Mouse (Mus musculus) CD4-positive, CD25-positive, alpha-beta regulatory T cell, adult 9 weeks (primary cell): ENCODE data around the gene Cryba4. TPM values are rescaled to one million over a fixed set of nuclear protein-coding genes. Genes with fewer than 3 reads are reported as not detected.

Experiments used
- polyA plus RNA-seq: library from polyadenylated mRNA; unstranded; fragments of 100-300 nt; shearing (Covaris generic); gene quantifications from one replicate; pipeline ENCODE4 v1.2.1, GENCODE M21; 2017

Gene Cryba4
- polyA plus RNA-seq = 0.51 TPM

GRCm38 (mm10) chr5:112252400-112252799 lies at the start of gene Cryba4:
Gene Cryba4 (minus strand): TSS chr5:112252518.

GRCm38 (mm10) chr5:112276267-112276873 lies 24.1 kb upstream of the Cryba4 start, which contains the start of gene Tpst2:
Gene Tpst2 (plus strand): TSS chr5:112276691.

GRCm38 (mm10) chr5:112255426-112255825 lies 3.1 kb upstream of the Cryba4 start, which contains the start of gene Crybb1:
Gene Crybb1 (plus strand): TSS chr5:112255815.

Other genes with a start within 250 kb of the Cryba4 start
- gene Crybb1, start 3.3 kb upstream of the Cryba4 start, polyA plus RNA-seq = not detected
- 92.5 TPM for gene Tpst2, start 24.2 kb upstream of the Cryba4 start, polyA plus RNA-seq
- gene Tfip11, start 73.8 kb upstream of the Cryba4 start, polyA plus RNA-seq = 47.7 TPM
- 3.1 TPM for gene Srrd, start 90.5 kb upstream of the Cryba4 start, polyA plus RNA-seq
- gene Hps4, start 90.6 kb upstream of the Cryba4 start, polyA plus RNA-seq = 27.2 TPM
- gene Gm6583, start 103.5 kb upstream of the Cryba4 start, polyA plus RNA-seq = 0.36 TPM
- gene Asphd2, start 142.3 kb upstream of the Cryba4 start, polyA plus RNA-seq = not detected
- not detected for gene Gm6588, start 196.9 kb upstream of the Cryba4 start, polyA plus RNA-seq